ENCODE assay signal across 12 mouse cellular contexts in genomic region chr7:36023015-36023414, GRCm38 (mm10).
"Had no signal": no experiment of that assay in that cellular context is flagged by ENCODE, and none has a peak within 500 bp of the region (broad histone marks: within the 10 kb centered on the region; RNA-seq: fewer than 3 reads in every experiment).

No protein-coding gene starts in this region.

- H3K27me3 ChIP-seq: kidney, embryonic 15.5 days; limb, embryonic 13.5 days; midbrain, embryonic 12.5 days had no signal

- H3K4me2 ChIP-seq: kidney, embryonic 15.5 days; limb, embryonic 13.5 days; midbrain, embryonic 12.5 days had no signal

- H3K9ac ChIP-seq: kidney, embryonic 15.5 days; limb, embryonic 13.5 days; liver, embryonic 14.5 days; midbrain, embryonic 12.5 days had no signal

- H3K4me3 ChIP-seq: kidney, embryonic 15.5 days; limb, embryonic 13.5 days; midbrain, embryonic 12.5 days had no signal

- H3K9me3 ChIP-seq: kidney, embryonic 15.5 days; limb, embryonic 13.5 days; midbrain, embryonic 12.5 days had no signal

- ATAC-seq: midbrain, embryonic 16.5 days had no signal

- H3K36me3 ChIP-seq: kidney, embryonic 15.5 days; limb, embryonic 13.5 days; midbrain, embryonic 12.5 days had no signal

- H3K4me1 ChIP-seq: kidney, embryonic 15.5 days; limb, embryonic 13.5 days; midbrain, embryonic 12.5 days had no signal

- DNase-seq: kidney, postnatal 14 days; left cerebral cortex, postnatal 4 days; lung, adult 18-20 months; retina, postnatal 1 day; right cerebral cortex, postnatal 4 days; spleen, adult 18-20 months; thymus, postnatal 36 days had no signal

- H3K27ac ChIP-seq: kidney, embryonic 15.5 days; limb, embryonic 13.5 days; liver, embryonic 14.5 days; midbrain, embryonic 12.5 days had no signal
